ENCODE assay signal across 14 mouse cellular contexts in genomic region chr8:41742796-41743670, GRCm38 (mm10).
DNase-seq lines count a peak whose midpoint lies in the region; ATAC-seq and TF ChIP-seq lines count a peak whose summit lies in the region.
"Had no signal": no experiment of that assay in that cellular context is flagged by ENCODE, and none has a peak within 500 bp of the region (broad histone marks: within the 10 kb centered on the region; RNA-seq: fewer than 3 reads in every experiment).

No protein-coding gene starts in this region.

- WGBS in embryonic facial prominence, embryonic 14.5 days = 69% methylated on average over 11 of the region's 11 CpGs
- WGBS in embryonic facial prominence, embryonic 10.5 days = 77% methylated on average over 11 of the region's 11 CpGs
- WGBS in forebrain, postnatal 0 days = 11% methylated on average over 11 of the region's 11 CpGs
- 52% methylated on average over 11 of the region's 11 CpGs for WGBS in midbrain, embryonic 11.5 days

- peak; percentile 12 for DNase-seq in embryonic facial prominence, embryonic 14.5 days (ENCODE audit: low spot score)
- no peak for DNase-seq in embryonic facial prominence, embryonic 10.5 days (ENCODE audit: low spot score)
- peak; percentile 43 for DNase-seq in forebrain, postnatal 0 days
- peak; percentile 87 for DNase-seq in midbrain, embryonic 11.5 days (ENCODE audit: low spot score, missing footprints)
- DNase-seq in retina, embryonic 14.5 days (ENCODE audit: low spot score) = peak; percentile 8
- DNase-seq in lung, adult 18-20 months = no peak
- no peak for DNase-seq in heart, postnatal 25 days (ENCODE audit: low spot score)
- DNase-seq in ovary, postnatal 14 days (ENCODE audit: low spot score) = no peak
- DNase-seq: adrenal gland, postnatal 14 days; lung, adult 2 months; thymus, adult 18-20 months had no signal

- H3K36me3 ChIP-seq in embryonic facial prominence, embryonic 14.5 days (ENCODE audit: control insufficient read depth, insufficient read depth, low read length) = no peaks in the 10 kb centered on the region
- no peaks in the 10 kb centered on the region for H3K36me3 ChIP-seq in embryonic facial prominence, embryonic 10.5 days (replicated peaks)
- H3K36me3 ChIP-seq in forebrain, postnatal 0 days (ENCODE audit: insufficient read depth) = no peaks in the 10 kb centered on the region
- H3K36me3 ChIP-seq in midbrain, embryonic 11.5 days (ENCODE audit: control insufficient read depth, insufficient read depth, low read length) = no peaks in the 10 kb centered on the region
- H3K36me3 ChIP-seq: heart, embryonic 12.5 days; neural tube, embryonic 12.5 days had no signal

- H3K27ac ChIP-seq in embryonic facial prominence, embryonic 14.5 days (replicated peaks; ENCODE audit: low read depth, low read length) = no peak overlapping the region
- H3K27ac ChIP-seq in embryonic facial prominence, embryonic 10.5 days (replicated peaks) = no peak overlapping the region
- 0 out of 2 replicates have a peak overlapping the region, but pooled peaks have one; percentile 50 for H3K27ac ChIP-seq in forebrain, postnatal 0 days (ENCODE audit: low read depth, low read length)
- no peak overlapping the region for H3K27ac ChIP-seq in midbrain, embryonic 11.5 days (ENCODE audit: low read depth, low read length)
- H3K27ac ChIP-seq: layer of hippocampus, adult 2 months; neural tube, embryonic 12.5 days had no signal

- intact Hi-C loops in heart, postnatal 25 days (cut with DNase I) = no loop called here

- H3K4me3 ChIP-seq in embryonic facial prominence, embryonic 14.5 days (ENCODE audit: low read depth, low read length) = no peak overlapping the region
- H3K4me3 ChIP-seq in embryonic facial prominence, embryonic 10.5 days = no peak overlapping the region
- 0 out of 2 replicates have a peak overlapping the region, but pooled peaks have one; percentile 11 for H3K4me3 ChIP-seq in forebrain, postnatal 0 days (ENCODE audit: low read depth, low read length)
- no peak overlapping the region for H3K4me3 ChIP-seq in midbrain, embryonic 11.5 days (ENCODE audit: low read depth, low read length)
- H3K4me3 ChIP-seq: heart, embryonic 12.5 days; layer of hippocampus, adult 2 months; neural tube, embryonic 12.5 days had no signal

- H3K9me3 ChIP-seq in embryonic facial prominence, embryonic 14.5 days (ENCODE audit: control insufficient read depth, low read length) = no peaks in the 10 kb centered on the region
- no peaks in the 10 kb centered on the region for H3K9me3 ChIP-seq in embryonic facial prominence, embryonic 10.5 days
- no peaks in the 10 kb centered on the region for H3K9me3 ChIP-seq in forebrain, postnatal 0 days (ENCODE audit: low read length)
- no peaks in the 10 kb centered on the region for H3K9me3 ChIP-seq in midbrain, embryonic 11.5 days (ENCODE audit: control insufficient read depth, low read length)
- H3K9me3 ChIP-seq: heart, embryonic 12.5 days; neural tube, embryonic 12.5 days had no signal

- no peak for ATAC-seq in embryonic facial prominence, embryonic 14.5 days (ENCODE audit: low read depth)
- ATAC-seq in forebrain, postnatal 0 days = peak; percentile 94
- ATAC-seq in midbrain, embryonic 11.5 days (ENCODE audit: low FRiP score) = peak; percentile 82; the same call in 1 of the 2 replicates

- TF ChIP-seq CTCF in forebrain, postnatal 0 days (IDR thresholded peaks at IDR 0.05; ENCODE audit: low read depth) = no peak

- no peak overlapping the region for H3K4me2 ChIP-seq in embryonic facial prominence, embryonic 14.5 days (ENCODE audit: low read depth, low read length)
- H3K4me2 ChIP-seq in forebrain, postnatal 0 days (ENCODE audit: low read depth) = peak overlapping the region; percentile 31
- H3K4me2 ChIP-seq in midbrain, embryonic 11.5 days = no peak overlapping the region
- H3K4me2 ChIP-seq: heart, embryonic 12.5 days; neural tube, embryonic 12.5 days had no signal

- H3K9ac ChIP-seq in embryonic facial prominence, embryonic 14.5 days (ENCODE audit: low read depth, low read length) = no peak overlapping the region
- H3K9ac ChIP-seq in forebrain, postnatal 0 days = peak overlapping the region; percentile 33; the same call in 1 of the 2 replicates
- peak overlapping the region; percentile 20; the same call in 1 of the 2 replicates for H3K9ac ChIP-seq in midbrain, embryonic 11.5 days (ENCODE audit: low read length)
- H3K9ac ChIP-seq: heart, embryonic 12.5 days; neural tube, embryonic 12.5 days had no signal

- no peaks in the 10 kb centered on the region for H3K27me3 ChIP-seq in embryonic facial prominence, embryonic 14.5 days (replicated peaks; ENCODE audit: control insufficient read depth, insufficient read depth, low read length)
- H3K27me3 ChIP-seq in embryonic facial prominence, embryonic 10.5 days (replicated peaks; ENCODE audit: low read depth, poor library complexity, severe bottlenecking) = no peaks in the 10 kb centered on the region
- H3K27me3 ChIP-seq in forebrain, postnatal 0 days (ENCODE audit: insufficient read depth, low read length) = no peaks in the 10 kb centered on the region
- no peaks in the 10 kb centered on the region for H3K27me3 ChIP-seq in midbrain, embryonic 11.5 days (ENCODE audit: control insufficient read depth, insufficient read depth, low read length)
- H3K27me3 ChIP-seq: heart, embryonic 12.5 days; neural tube, embryonic 12.5 days had no signal

- H3K4me1 ChIP-seq in embryonic facial prominence, embryonic 14.5 days (ENCODE audit: control insufficient read depth, insufficient read depth, low read length) = no peaks in the 10 kb centered on the region
- H3K4me1 ChIP-seq in embryonic facial prominence, embryonic 10.5 days = no peaks in the 10 kb centered on the region
- H3K4me1 ChIP-seq in forebrain, postnatal 0 days (ENCODE audit: insufficient read depth) = 0 out of 2 replicates have a peak, but pooled peaks cover 2% of the 10 kb centered on the region
- peaks cover 3% of the 10 kb centered on the region; the same call in 1 of the 2 replicates for H3K4me1 ChIP-seq in midbrain, embryonic 11.5 days (ENCODE audit: control insufficient read depth, insufficient read depth, low read length)
- H3K4me1 ChIP-seq: heart, embryonic 12.5 days; neural tube, embryonic 12.5 days had no signal

Comparison
In these comparisons a context has a peak if more than half of its experiments do, and no peak if none do; other contexts are left out.
1. DNase-seq: peak in embryonic facial prominence, embryonic 14.5 days (single experiment), forebrain, postnatal 0 days (single experiment), midbrain, embryonic 11.5 days (single experiment) and retina, embryonic 14.5 days (single experiment); none in embryonic facial prominence, embryonic 10.5 days (single experiment), lung, adult 18-20 months (0 of 2), heart, postnatal 25 days (single experiment) and ovary, postnatal 14 days (single experiment).